Mouse (Mus musculus): ENCODE results near the gene Usp44.

DNA sequence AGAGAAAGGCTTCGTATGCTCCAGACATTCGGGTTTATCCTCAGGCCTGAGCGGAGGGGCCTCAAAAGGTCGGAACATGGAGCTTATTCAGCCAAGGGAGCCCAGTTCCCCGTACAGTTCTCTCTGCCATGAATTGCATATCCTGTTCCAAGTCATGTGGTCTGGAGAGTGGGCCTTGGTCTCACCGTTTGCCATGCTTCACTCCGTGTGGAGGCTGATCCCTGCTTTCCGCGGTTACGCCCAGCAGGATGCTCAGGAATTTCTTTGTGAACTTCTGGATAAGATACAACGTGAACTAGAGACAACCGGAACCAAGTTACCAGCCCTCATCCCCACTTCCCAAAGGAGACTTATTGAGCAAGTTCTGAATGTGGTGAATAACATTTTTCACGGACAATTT, 15.4 kb downstream of the Usp44 start:
- TF ChIP-seq CTCF (IDR thresholded peaks at IDR 0.05; ENCODE audit: borderline replicate concordance, control insufficient read depth, extremely low read depth, insufficient read depth, low read length, poor library complexity) (no peak), POLR2A (IDR thresholded peaks at IDR 0.05; ENCODE audit: control insufficient read depth, extremely low read depth, insufficient read depth, low read length, poor library complexity) (no peak)

Data from thymus, adult 2 months (tissue).